ENCODE assay signal across 9 mouse cellular contexts in genomic region chr2:34897820-34898219, GRCm38 (mm10). TPM values are rescaled to one million over a fixed set of nuclear protein-coding genes. Genes with fewer than 3 reads are reported as not detected.
DNase-seq lines count a peak whose midpoint lies in the region; ATAC-seq and TF ChIP-seq lines count a peak whose summit lies in the region.
"Had no signal": no experiment of that assay in that cellular context is flagged by ENCODE, and none has a peak within 500 bp of the region (broad histone marks: within the 10 kb centered on the region; RNA-seq: fewer than 3 reads in every experiment).

No protein-coding gene starts in this region.

- peaks cover 27% of the 10 kb centered on the region for H3K27me3 ChIP-seq in embryonic facial prominence, embryonic 10.5 days (replicated peaks; ENCODE audit: low read depth, poor library complexity, severe bottlenecking)
- H3K27me3 ChIP-seq in limb, embryonic 10.5 days (ENCODE audit: low read depth, poor library complexity, severe bottlenecking) = peaks cover 8% of the 10 kb centered on the region
- H3K27me3 ChIP-seq: embryonic facial prominence, embryonic 12.5 days had no signal

- in situ Hi-C loops in ES-E14 (cut with MboI; ENCODE audit: low sequenced_read_pairs in 2 of 2, unreplicated experiment in 2 of 2) = no loop called here

- H3K36me3 ChIP-seq in ES-E14 (ENCODE audit: control insufficient read depth, insufficient read depth, low read length, poor library complexity, severe bottlenecking) = 0 out of 2 replicates have a peak, but pooled peaks cover 1% of the 10 kb centered on the region
- no peaks in the 10 kb centered on the region; the same call in 1 of the 2 replicates for H3K36me3 ChIP-seq in embryonic facial prominence, embryonic 10.5 days (replicated peaks)
- no peaks in the 10 kb centered on the region for H3K36me3 ChIP-seq in limb, embryonic 10.5 days
- H3K36me3 ChIP-seq: embryonic facial prominence, embryonic 12.5 days had no signal

- peak; percentile 90 for DNase-seq in heart, adult 11 months
- DNase-seq in heart, adult 9 months (ENCODE audit: low spot score in 2 of 2) = no peak
- peak; percentile 56 for DNase-seq in ES-E14 (ENCODE audit: low read depth, low spot score)
- peak; percentile 43 for DNase-seq in embryonic facial prominence, embryonic 10.5 days (ENCODE audit: low spot score)
- DNase-seq in limb, embryonic 10.5 days (ENCODE audit: low spot score) = peak; percentile 43
- DNase-seq in left cerebral cortex, adult 18-20 months (ENCODE audit: low spot score in 2 of 2) = no peak
- DNase-seq in layer of hippocampus, adult 8-10 months (ENCODE audit: low spot score in 2 of 2) = no peak

- H3K9me3 ChIP-seq in ES-E14 (ENCODE audit: control insufficient read depth, insufficient read depth, low read depth, low read length) = no peaks in the 10 kb centered on the region
- H3K9me3 ChIP-seq in embryonic facial prominence, embryonic 10.5 days = no peaks in the 10 kb centered on the region
- H3K9me3 ChIP-seq in limb, embryonic 10.5 days (replicated peaks) = no peaks in the 10 kb centered on the region
- H3K9me3 ChIP-seq: embryonic facial prominence, embryonic 12.5 days had no signal

- H3K9ac ChIP-seq in ES-E14 (ENCODE audit: insufficient read depth, low read depth, low read length, poor library complexity, severe bottlenecking) = no peak overlapping the region
- H3K9ac ChIP-seq: embryonic facial prominence, embryonic 12.5 days had no signal

- peak; percentile 37; the same call in 1 of the 2 replicates for ATAC-seq in neutrophil, adult 5-6 weeks (ENCODE audit: extremely low read depth, insufficient number of reproducible peaks, low FRiP score, poor library complexity, severe bottlenecking)

- 22% methylated on average over 10 of the region's 10 CpGs for WGBS in embryonic facial prominence, embryonic 10.5 days
- 24% methylated on average over 10 of the region's 10 CpGs for WGBS in limb, embryonic 10.5 days

- no peak overlapping the region for H3K4me3 ChIP-seq in ES-E14 (ENCODE audit: insufficient read depth in 1 of 2, low read depth in 1 of 2, low read length in 2 of 2, poor library complexity in 1 of 2, severe bottlenecking in 1 of 2)
- H3K4me3 ChIP-seq in embryonic facial prominence, embryonic 10.5 days = no peak overlapping the region
- H3K4me3 ChIP-seq in limb, embryonic 10.5 days = no peak overlapping the region
- H3K4me3 ChIP-seq: embryonic facial prominence, embryonic 12.5 days had no signal

- H3K4me1 ChIP-seq in ES-E14 (ENCODE audit: control insufficient read depth in 2 of 2, insufficient read depth in 2 of 2, low read length in 2 of 2, poor library complexity in 1 of 2) = peaks cover 0 to 6% of the 10 kb centered on the region in 2 experiments; a peak in 2 of 4 replicates
- H3K4me1 ChIP-seq in embryonic facial prominence, embryonic 10.5 days = peaks cover 10% of the 10 kb centered on the region
- 0 out of 2 replicates have a peak, but pooled peaks cover 9% of the 10 kb centered on the region for H3K4me1 ChIP-seq in limb, embryonic 10.5 days
- H3K4me1 ChIP-seq: embryonic facial prominence, embryonic 12.5 days had no signal

- no peak overlapping the region for H3K27ac ChIP-seq in ES-E14 (ENCODE audit: insufficient read depth, low read depth, low read length, poor library complexity, severe bottlenecking)
- H3K27ac ChIP-seq in embryonic facial prominence, embryonic 10.5 days (replicated peaks) = no peak overlapping the region
- no peak overlapping the region for H3K27ac ChIP-seq in limb, embryonic 10.5 days
- H3K27ac ChIP-seq: embryonic facial prominence, embryonic 12.5 days had no signal

TF ChIP-seq in ES-E14, 5 proteins besides CTCF, POLR2A, EP300 and RAD21:
- TF ChIP-seq CHD2 (IDR thresholded peaks at IDR 0.05; ENCODE audit: low read depth, low read length) (no peak), HCFC1 (IDR thresholded peaks at IDR 0.05; ENCODE audit: borderline replicate concordance, insufficient read depth, low read length) (no peak), ZNF384 (IDR thresholded peaks at IDR 0.05; ENCODE audit: low read depth, low read length) (no peak), MAFK (IDR thresholded peaks at IDR 0.05; ENCODE audit: insufficient read depth, low read depth, low read length) (no peak), ZC3H11A (IDR thresholded peaks at IDR 0.05; ENCODE audit: borderline replicate concordance, low read depth, low read length) (no peak)

RNA-seq across cellular contexts. Expression of gene Phf19, which starts 16.0 kb away (rescaled TPM):
- total RNA-seq in ES-E14 (2012; rRNA removed) = 3.7 and 6.8 TPM in 2 replicates
- 1.1 and 1.8 TPM in 2 replicates for polyA plus RNA-seq in embryonic facial prominence, embryonic 10.5 days (2016; fragmentation: Nextera tagmentation; extraction: Ambion mirVana)
- 0.50 and 0.60 TPM in 2 replicates for polyA plus RNA-seq in limb, embryonic 10.5 days (2016; fragmentation: Nextera tagmentation; extraction: Ambion mirVana)
- total RNA-seq in neutrophil, adult 5-6 weeks (2017) = 3.9 and 5.1 TPM in 2 replicates
- total RNA-seq in left cerebral cortex, adult 18-20 months (2021) = 1 to 10 TPM in 1 of 2 experiments, under 1 TPM in 1; 0.87 to 1.3 TPM
- 1 to 10 TPM; 1.1 to 2.1 (median 1.7) TPM for total RNA-seq in layer of hippocampus, adult 8-10 months (2022)

RNA-seq across cellular contexts. Expression of gene Psmd5, which starts 23.1 kb away (rescaled TPM):
- 42.4 and 50.6 TPM in 2 replicates for total RNA-seq in ES-E14 (2012; rRNA removed)
- polyA plus RNA-seq in embryonic facial prominence, embryonic 10.5 days (2016; fragmentation: Nextera tagmentation; extraction: Ambion mirVana) = 127 and 133 TPM in 2 replicates
- 128 and 131 TPM in 2 replicates for polyA plus RNA-seq in limb, embryonic 10.5 days (2016; fragmentation: Nextera tagmentation; extraction: Ambion mirVana)
- total RNA-seq in neutrophil, adult 5-6 weeks (2017) = 17.1 and 17.7 TPM in 2 replicates
- 10 to 100 TPM; 38.1 to 41.5 TPM for total RNA-seq in left cerebral cortex, adult 18-20 months (2021)
- 10 to 100 TPM; 40.0 to 53.1 (median 45.1) TPM for total RNA-seq in layer of hippocampus, adult 8-10 months (2022)

RNA-seq across cellular contexts. Expression of gene Cutal, which starts 23.6 kb away (rescaled TPM):
- total RNA-seq in ES-E14 (2012; rRNA removed) = 0.22 and 0.42 TPM in 2 replicates
- polyA plus RNA-seq in embryonic facial prominence, embryonic 10.5 days (2016; fragmentation: Nextera tagmentation; extraction: Ambion mirVana) = 0.09 TPM in 1 of 2 replicates, not detected in the other
- 0.06 TPM in 1 of 2 replicates, not detected in the other for polyA plus RNA-seq in limb, embryonic 10.5 days (2016; fragmentation: Nextera tagmentation; extraction: Ambion mirVana)
- not detected in 2 replicates for total RNA-seq in neutrophil, adult 5-6 weeks (2017)
- under 1 TPM; 0.23 to 0.53 TPM for total RNA-seq in left cerebral cortex, adult 18-20 months (2021)
- total RNA-seq in layer of hippocampus, adult 8-10 months (2022) = under 1 TPM; 0.28 to 0.91 (median 0.43) TPM
- polyA plus RNA-seq: embryonic facial prominence, embryonic 12.5 days had no signal

Comparison
In these comparisons a context has a peak if more than half of its experiments do, and no peak if none do; other contexts are left out.
1. DNase-seq: peak in heart, adult 11 months (single experiment), ES-E14 (single experiment), embryonic facial prominence, embryonic 10.5 days (single experiment) and limb, embryonic 10.5 days (single experiment); none in heart, adult 9 months (0 of 2), left cerebral cortex, adult 18-20 months (0 of 2) and layer of hippocampus, adult 8-10 months (0 of 2).